Mouse (Mus musculus): ENCODE measurements around the gene Ptprcap. TPM values are rescaled to one million over a fixed set of nuclear protein-coding genes. Genes with fewer than 3 reads are reported as not detected.
"Not testable (repeated sequence)": the region's sequence is repeated elsewhere in the genome, so short reads cannot be mapped to it uniquely, and the experiment has no call there.

Ptprcap gene
- total RNA-seq (2021) = 1 to 10 TPM in 1 of 2 experiments, under 1 TPM in 1; 0.65 to 2.0 TPM

DNA sequence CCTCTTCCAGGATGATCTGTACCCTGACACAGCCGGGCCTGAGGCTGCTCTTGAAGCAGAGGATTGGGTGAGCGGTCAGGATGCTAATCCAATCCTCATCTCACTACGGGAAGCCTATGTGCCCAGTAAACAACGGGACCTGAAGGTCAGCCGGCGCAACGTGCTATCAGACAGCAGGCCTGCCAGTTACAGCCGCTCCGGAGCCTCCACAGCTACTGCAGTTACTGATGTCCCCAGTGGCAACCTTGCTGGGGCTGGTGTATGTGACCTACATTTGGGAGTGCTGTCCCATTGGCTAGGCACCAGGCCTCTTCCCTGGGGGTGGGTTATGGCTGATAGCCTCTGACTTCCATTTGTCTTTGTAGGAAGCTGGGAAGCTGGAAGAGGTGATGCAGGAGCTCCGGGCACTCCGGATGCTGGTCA, at the start of gene Ptprcap:
Gene Ptprcap (plus strand): TSS at position 373 of the 423 bp plus-strand sequence.
- intact Hi-C loops (cut with DNase I) = no loop called here
- peak in 1 of 2 experiments; percentile 31 for DNase-seq (ENCODE audit: extremely low spot score in 1 of 2, low spot score in 2 of 2)

GRCm38 (mm10) chr19:4103792-4104191, 49.6 kb upstream of the Ptprcap start:
- intact Hi-C loops (cut with DNase I) = loop anchor here (10.0 kb wide), 1 partner anchor 121 kb away; no protein-coding TSS in a partner anchor

DNA sequence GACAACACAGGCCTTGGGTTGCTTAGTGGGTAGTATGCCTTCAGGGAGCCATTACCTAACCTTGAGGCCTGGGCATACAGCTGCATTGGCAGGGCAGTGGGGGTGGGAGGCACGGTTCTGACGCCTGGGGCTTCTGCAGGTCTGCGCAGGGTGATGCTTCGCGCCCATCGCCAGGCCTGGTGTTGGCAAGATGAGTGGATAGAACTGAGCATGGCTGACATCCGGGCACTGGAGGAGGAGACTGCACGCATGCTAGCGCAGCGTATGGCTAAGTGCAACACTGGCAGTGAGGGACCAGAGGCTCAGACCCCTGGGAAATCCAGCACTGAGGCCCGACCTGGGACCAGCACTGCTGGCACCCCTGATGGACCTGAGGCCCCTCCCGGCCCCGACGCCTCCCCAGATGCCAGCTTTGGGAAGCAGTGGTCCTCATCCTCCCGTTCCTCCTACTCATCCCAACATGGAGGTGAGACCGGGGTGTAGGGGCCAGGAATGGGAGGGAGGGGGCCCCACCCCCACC, 48.7 kb upstream of the Ptprcap start:
- DNase-seq (ENCODE audit: extremely low spot score in 1 of 2, low spot score in 2 of 2) = peak in 1 of 2 experiments; percentile 32
- intact Hi-C loops (cut with DNase I) = loop anchor here (10.0 kb wide), 1 partner anchor 120 kb away; no protein-coding TSS in a partner anchor

More at GRCm38 (mm10) chr19:4103792-4104191, 49.6 kb upstream of the Ptprcap start:
- DNase-seq (ENCODE audit: extremely low spot score in 1 of 2, low spot score in 2 of 2) = no peak

DNA sequence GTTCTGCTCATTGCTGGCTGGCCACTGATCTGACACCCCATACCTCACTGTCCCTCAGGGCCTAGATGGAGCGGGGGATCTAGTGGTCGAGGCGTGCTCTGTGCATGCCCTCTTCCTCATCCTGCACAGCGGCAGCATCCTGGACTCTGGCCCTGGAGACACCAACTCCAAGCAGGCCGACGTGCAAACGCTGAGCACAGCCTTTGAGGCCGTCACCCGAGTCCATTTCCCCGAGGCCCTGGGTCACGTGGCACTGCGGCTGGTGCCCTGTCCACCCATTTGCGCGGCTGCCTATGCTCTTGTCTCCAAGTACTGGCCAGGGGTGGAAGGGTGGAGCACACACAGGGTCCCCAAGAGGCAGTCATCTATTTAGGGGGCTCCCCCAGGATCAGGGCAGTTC, 46.8 kb upstream of the Ptprcap start:
- intact Hi-C loops (cut with DNase I) = loop anchor here (10.0 kb wide), 1 partner anchor 118 kb away; no protein-coding TSS in a partner anchor

DNA sequence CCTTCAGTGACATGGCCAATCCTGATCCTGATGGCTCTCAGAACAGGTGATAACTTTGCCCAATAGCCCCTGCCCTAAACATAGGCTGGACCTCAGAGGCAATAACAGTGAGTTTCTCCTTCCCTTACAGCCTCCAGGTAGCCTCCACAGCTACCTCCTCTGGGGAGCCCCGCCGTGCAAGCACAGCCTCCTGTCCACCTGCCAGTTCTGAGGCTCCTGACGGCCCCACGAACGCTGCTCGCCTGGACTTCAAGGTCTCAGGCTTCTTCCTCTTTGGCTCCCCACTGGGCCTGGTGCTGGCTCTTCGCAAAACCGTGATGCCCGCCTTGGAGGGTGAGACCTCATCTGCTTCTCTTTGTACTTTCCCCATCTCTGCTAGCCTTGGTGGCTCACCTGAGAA, 44.9 kb upstream of the Ptprcap start:
- DNase-seq (ENCODE audit: extremely low spot score in 1 of 2, low spot score in 2 of 2) = no peak
- intact Hi-C loops (cut with DNase I) = loop anchor here (10.0 kb wide), 1 partner anchor 116 kb away; no protein-coding TSS in a partner anchor

More for the DNA sequence above, 46.8 kb upstream of the Ptprcap start:
- DNase-seq (ENCODE audit: extremely low spot score in 1 of 2, low spot score in 2 of 2) = no peak

DNA sequence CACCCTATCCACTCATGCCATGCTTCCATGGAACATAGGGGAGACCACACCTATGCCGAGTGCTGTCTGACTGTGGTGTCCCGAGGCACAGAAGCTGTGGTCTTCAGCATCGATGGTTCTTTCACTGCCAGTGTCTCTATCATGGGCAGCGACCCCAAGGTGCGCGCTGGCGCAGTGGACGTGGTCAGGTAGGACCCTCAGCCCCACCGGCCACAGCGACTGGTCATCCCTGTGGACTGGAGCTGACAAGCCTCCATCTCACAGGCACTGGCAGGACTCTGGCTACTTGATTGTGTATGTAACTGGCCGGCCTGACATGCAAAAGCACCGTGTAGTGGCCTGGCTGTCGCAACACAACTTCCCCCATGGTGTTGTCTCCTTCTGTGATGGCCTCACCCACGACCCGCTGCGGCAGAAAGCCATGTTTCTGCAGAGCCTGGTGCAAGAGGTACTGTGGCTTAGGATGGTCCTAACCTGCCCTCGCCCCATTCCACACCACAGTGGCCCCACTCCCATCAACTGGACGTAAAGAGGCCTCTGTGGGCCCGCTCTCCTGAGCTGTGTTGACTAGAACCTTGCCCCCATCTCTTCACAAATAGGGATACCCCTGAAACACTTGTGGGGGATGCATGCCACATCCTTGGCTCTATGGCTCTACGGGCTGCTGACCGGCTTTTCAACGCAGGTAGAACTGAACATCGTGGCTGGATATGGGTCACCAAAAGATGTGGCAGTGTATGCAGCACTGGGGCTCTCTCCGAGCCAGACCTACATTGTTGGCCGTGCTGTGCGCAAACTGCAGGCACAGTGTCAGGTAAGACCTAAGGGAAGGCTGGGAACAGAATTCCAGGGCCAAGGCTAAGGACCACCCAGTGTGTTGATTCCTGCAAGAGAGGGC, 41.1 kb upstream of the Ptprcap start:
- no peak for DNase-seq (ENCODE audit: extremely low spot score in 1 of 2, low spot score in 2 of 2)
- intact Hi-C loops (cut with DNase I) = no loop called here

GRCm38 (mm10) chr19:4113186-4113805, 40.1 kb upstream of the Ptprcap start:
- intact Hi-C loops (cut with DNase I) = no loop called here
- DNase-seq (ENCODE audit: extremely low spot score in 1 of 2, low spot score in 2 of 2) = peak in 1 of 2 experiments; percentile 80

- intact Hi-C loops (cut with DNase I) = no loop called here
Measured at GRCm38 (mm10) chr19:4113806-4114230, 39.6 kb upstream of the Ptprcap start.

GRCm38 (mm10) chr19:4114551-4114950, 38.9 kb upstream of the Ptprcap start:
- intact Hi-C loops (cut with DNase I) = no loop called here
- no peak for DNase-seq (ENCODE audit: extremely low spot score in 1 of 2, low spot score in 2 of 2)

More at GRCm38 (mm10) chr19:4113806-4114230, 39.6 kb upstream of the Ptprcap start:
- DNase-seq (ENCODE audit: extremely low spot score in 1 of 2, low spot score in 2 of 2) = no peak

DNA sequence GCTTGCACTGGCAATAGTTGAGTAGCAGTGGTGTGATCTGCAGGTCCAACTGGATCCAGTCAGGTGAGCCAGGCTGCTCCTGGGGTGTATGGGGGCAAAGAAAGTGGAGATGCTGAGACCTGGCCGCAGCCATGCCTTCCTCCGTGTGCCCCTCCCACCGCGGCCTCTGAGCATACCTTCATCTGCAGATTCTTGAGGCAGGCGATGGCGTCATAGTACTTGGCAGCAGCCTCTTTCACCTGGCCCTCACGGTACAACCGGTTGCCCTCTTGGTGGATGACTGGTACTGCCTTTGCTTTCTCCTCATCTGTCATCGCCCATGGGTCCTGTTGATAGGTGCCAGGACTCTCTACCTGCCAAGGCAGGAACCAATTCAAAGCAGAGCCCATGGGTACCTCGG, 38.3 kb upstream of the Ptprcap start:
- intact Hi-C loops (cut with DNase I) = no loop called here
- DNase-seq (ENCODE audit: extremely low spot score in 1 of 2, low spot score in 2 of 2) = no peak

DNA sequence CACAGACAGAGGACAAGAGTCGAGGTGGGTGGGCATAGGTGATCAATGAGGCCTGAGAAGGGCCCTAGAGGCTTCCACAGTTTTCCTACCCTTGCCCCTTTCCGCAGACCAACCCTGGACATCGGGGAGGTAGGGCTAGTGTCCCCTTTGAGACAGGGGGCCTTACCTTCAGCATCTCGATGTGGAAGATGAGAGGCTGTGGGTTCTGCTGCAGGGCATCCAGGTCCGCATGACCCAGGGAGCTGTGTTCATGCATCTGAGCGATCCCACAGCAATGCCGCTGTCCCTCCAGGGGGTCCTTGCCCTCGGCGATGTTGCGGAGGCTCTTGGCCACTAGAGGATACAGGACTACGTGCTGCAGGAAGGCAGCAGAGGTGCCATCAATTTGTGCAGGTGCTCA, 37.6 kb upstream of the Ptprcap start:
- DNase-seq (ENCODE audit: extremely low spot score in 1 of 2, low spot score in 2 of 2) = no peak
- intact Hi-C loops (cut with DNase I) = no loop called here

DNA sequence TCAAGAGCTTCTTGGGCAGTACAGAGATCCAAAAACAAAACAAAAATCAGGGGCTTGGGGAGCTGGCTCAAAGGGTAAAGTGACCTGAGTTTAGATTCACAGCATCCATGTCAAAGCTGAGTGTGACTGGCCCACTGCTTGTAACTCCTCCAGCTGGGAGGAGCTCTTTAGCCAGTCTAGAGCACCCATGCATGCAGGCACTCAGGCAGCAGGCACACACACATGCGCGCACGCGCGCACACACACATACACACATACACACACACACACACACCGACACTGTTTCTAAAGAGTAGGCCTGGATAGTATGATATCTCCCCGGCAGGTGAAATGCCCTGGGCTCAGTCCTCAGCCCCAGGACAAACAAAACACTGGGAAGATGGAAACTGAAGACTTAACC, 36.4 kb upstream of the Ptprcap start:
- intact Hi-C loops (cut with DNase I) = no loop called here
- no peak for DNase-seq (ENCODE audit: extremely low spot score in 1 of 2, low spot score in 2 of 2)

DNA sequence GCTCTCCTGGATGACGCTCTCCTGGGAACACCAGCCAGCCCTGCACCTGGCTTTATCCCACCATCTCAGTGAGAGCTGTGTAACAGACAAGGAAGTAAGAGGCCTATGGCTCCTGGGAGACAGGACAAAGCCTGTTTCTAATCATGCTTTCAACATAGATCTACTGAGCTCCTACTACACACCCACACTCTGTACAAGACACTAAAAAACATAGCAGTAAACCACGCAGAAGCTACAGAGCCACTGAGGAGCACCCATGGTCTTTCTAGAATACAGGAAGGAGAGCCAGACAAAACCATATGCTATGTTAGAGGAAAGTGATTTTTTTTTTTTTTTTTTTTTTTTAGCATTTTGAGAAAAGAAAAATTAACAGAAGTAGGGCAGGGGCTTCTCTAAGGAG, 35.1 kb upstream of the Ptprcap start:
- intact Hi-C loops (cut with DNase I) = no loop called here
- no peak for DNase-seq (ENCODE audit: extremely low spot score in 1 of 2, low spot score in 2 of 2)

DNA sequence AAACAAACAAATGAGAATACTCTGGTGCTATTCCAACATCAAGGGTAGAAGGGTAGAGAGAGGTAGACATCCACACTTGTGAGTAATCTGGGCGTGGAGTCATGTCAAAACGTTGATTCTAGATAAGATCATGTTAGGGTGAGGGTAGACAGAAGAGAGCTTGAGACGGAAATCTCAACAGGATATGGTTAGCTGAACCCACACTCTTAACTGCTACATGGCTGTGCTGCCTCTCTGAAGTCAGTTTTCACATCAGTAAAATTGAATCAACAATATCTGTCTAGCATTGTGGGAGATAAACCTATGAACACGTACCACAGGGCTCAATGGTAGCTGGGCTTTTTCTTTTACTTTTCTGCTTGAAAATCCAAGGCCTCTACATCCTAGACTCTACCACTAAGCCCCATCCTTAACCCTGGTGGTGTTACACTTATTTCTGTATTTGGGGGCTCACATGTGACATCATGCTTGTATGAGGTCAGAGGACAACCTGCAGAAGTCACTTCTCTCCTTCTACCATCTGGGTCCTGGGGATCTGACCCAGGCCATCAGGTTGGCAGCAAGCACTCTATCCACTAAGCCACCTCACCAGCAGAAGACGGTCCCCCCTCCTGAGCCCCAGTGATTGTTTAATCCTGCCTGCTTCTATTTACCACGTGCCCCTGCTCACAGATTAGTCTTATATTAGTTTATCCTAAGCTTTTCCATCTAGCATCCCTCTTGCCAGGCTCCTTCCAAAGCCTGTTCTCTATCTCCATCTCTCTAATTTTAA, 33.5 kb upstream of the Ptprcap start:
- intact Hi-C loops (cut with DNase I) = no loop called here
- DNase-seq (ENCODE audit: extremely low spot score in 1 of 2, low spot score in 2 of 2) = no peak

DNA sequence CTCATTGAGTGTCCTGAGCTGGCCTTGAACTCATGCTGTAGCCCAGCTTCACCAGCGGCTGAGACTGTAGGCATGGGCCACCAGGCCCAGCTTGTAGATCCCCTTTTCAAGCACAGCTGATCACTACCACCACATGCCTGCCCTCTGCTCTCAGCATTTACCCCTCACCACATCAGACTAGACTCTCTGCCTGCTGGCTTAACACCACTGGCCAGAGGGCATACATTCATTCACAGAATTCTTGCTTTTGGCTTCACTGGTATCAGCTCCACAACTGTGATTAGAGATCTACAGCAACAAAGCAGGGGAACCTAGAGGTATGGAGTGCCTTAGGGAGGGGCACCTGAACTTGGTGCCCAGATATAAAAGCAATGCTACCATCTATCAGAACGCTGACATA, 32.9 kb upstream of the Ptprcap start:
- intact Hi-C loops (cut with DNase I) = no loop called here
- no peak for DNase-seq (ENCODE audit: extremely low spot score in 1 of 2, low spot score in 2 of 2)

- intact Hi-C loops (cut with DNase I) = no loop called here
- peak; percentile 98 for DNase-seq (ENCODE audit: extremely low spot score in 1 of 2, low spot score in 2 of 2)
Measured at GRCm38 (mm10) chr19:4121097-4121805, 32.2 kb upstream of the Ptprcap start.

DNA sequence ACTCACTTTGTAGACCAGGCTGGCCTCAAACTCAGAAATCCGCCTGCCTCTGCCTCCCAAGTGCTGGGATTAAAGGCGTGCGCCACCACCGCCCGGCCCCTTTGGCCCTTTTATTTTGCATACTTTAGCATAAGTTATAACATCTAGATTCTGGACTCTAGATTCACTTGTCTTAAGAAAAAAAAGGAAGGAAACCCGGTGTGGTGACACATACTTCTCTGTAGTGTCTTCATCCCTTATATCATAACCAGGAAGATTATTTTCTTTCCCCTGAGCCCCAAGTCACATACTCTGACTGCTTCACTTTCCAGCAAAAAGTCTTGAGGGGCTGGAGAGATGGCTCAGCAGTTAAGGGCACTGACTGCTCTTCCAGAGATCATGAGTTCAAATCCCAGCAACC, 31.5 kb upstream of the Ptprcap start:
- DNase-seq (ENCODE audit: extremely low spot score in 1 of 2, low spot score in 2 of 2); intact Hi-C loops (cut with DNase I): not testable (repeated sequence)
